Mouse (Mus musculus): ENCODE measurements around the gene Gm1043.

The Gm1043 gene

DNA sequence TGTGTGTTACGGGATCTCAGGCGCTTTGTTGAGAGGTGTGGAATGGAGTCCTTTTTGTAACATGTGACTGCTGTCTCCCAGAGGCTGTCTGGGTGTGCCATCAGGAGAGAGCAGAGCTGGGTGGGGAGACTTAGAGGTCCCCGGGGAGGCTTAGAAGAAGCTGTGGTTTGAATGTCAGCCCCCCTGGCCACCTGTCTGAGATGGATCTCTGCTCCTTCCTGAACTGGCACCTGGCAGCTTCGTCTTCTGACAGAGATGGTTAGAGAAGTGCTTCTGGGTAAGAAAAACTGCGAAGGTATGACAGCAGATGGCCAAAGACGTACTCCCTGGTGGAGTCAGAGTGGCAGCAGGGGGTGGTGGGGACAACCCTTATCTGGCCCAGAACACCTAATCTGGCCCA is 22.4 kb downstream of the Gm1043 start:
- no peak for DNase-seq (ENCODE audit: extremely low spot score, low spot score)

DNA sequence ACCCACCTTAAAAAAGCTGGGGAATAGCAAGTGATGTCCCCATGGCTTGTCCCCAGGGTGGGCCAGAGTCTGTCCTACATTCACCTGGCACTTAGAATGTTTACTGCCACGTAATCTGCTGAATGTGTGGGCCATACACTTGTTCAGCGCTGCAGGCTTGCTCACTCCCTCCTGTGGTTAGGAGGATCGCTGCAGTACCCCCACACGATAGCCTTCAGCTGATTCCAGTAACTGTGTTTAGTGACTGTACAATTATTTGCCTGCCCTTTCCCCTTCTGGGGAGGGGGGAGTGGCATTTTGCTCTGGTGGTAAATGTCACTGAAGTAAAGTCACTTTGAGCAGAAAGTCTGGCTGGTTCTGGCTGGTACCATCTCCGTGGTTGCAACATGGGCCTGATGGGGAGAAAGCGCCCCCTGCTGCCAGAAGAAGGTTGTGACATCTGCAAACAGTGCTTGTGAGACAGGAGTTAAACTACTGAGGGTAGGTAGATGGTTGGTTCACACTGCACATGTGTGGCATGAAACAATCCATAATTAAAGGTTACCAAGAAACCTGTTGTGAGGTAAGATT is 24.2 kb downstream of the Gm1043 start:
- peak; percentile 62 for DNase-seq (ENCODE audit: extremely low spot score, low spot score)

DNA sequence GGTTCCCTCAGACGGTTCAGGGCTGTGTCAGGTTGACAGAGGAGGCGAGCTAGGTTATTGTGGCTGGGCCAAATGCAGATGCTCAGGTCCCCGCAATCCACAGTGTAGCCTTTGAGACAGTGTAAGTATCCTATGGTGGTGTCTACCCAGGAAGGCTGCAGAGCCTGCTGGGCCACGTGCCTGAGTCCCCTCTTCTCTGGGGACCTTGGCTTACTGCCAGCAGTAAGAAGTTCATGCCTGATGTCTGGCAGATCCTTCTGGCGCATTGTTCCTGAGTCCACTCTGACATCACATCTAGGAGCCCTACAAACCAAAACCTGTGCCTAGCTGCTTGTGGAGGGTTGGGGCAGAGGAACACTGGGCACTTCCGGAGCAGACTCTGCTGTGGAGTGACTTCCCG is 27.2 kb downstream of the Gm1043 start:
- no peak for DNase-seq (ENCODE audit: extremely low spot score, low spot score)

DNA sequence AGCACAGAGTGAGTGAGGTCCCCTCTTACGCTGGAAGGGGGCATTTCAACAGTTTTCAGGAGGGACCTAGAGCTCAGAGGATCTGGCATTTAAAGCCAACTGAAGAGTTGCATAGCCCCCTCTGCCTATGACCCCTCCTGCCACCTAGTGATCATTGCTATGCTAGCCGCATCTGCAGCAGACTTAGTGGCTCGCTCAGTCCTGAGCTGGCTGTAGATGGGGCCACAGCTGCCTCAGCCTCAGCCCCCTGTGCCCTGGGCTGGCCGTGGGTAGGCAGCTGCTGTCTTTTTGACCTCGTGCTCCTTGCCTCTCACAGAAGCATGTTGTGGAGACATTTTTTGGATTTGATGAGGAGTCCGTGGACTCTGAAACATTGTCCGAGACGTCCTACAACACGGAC is 32.0 kb downstream of the Gm1043 start:
- DNase-seq (ENCODE audit: extremely low spot score, low spot score), result peak; percentile 16

DNA sequence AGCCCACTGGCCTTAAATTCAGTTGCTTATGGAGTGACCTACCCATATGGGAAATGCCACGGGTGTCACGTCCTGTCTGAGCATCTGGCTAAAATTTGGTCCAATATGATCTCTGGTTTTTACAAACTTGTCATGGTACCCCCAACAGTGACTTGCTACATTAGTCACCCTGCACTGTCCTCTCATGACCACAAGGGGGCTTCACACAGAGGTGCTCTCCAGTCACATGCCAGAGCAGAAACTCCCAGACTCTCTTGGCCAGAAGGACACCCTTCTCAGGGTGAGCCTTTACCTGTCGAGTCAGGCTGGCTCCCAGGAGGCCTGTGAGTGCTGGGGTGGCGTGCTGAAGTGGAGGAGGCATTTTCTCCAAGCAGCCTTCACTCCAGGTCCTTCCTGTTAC is 33.1 kb downstream of the Gm1043 start:
- DNase-seq (ENCODE audit: extremely low spot score, low spot score), result peak; percentile 38

DNA sequence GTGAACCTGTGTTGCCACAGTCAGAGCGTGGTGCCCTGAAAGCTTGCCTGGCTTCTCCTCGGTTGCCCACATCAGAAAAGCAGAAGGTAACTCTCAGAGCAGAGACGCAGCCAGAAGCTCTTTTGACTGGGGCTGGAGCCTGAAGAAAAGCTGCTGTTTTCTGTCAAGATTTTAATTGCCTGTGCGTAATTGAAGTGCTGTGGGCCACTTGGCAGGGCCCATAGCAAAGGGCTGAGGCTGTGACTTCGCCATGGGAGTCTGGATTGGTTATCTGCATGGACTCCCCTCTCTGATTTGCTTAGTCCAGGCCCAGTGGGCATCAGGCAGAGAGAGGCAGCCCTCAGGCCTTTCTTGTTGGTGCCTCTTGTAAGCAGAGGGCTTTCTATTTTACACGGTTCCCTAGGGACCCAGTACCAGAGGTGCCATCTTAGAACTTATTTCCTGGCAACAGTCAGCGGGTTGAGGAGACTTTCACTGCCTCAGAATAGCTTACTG is 36.1 kb downstream of the Gm1043 start:
- DNase-seq (ENCODE audit: extremely low spot score, low spot score), result no peak

DNA sequence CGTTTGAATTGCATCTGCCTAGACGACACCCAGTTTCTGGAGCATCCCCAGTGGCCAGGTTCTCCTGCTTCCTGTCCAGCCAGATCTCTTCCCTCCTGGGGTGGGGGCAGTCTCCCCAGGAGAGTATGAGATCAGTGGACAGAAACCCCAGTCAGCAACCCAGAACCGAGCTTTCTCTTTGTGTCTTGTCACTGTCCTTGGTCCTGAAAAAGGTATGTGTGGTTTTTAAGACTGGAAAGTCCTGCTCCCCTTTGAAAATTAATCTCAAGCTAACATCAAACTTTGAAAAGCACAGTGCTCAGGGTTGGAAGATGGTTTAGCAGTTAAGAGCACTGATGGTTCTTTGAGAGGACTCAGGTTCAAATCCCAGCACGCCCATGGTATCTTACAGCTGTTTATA is 46.7 kb downstream of the Gm1043 start:
- no peak for DNase-seq (ENCODE audit: extremely low spot score, low spot score)

DNA sequence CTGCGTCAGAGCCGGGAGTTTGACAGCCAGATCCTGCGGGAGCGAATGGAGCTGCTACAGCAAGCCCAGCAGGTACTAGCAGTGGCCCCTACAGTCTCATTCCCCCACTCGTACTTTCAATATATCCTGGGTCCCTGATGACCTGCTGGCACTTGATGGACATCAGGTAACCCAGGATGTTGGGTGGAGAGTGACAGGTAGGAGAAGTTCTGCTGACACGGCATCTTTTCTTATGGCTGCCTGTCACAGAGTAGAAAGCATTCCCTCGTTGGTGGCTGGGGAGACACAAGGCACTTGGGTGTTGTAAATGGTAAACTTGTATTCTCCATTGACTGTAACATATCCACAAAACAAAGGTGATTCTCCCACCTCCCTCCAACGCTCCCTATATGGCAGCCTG is 56.6 kb downstream of the Gm1043 start:
- DNase-seq (ENCODE audit: extremely low spot score, low spot score), result no peak

DNA sequence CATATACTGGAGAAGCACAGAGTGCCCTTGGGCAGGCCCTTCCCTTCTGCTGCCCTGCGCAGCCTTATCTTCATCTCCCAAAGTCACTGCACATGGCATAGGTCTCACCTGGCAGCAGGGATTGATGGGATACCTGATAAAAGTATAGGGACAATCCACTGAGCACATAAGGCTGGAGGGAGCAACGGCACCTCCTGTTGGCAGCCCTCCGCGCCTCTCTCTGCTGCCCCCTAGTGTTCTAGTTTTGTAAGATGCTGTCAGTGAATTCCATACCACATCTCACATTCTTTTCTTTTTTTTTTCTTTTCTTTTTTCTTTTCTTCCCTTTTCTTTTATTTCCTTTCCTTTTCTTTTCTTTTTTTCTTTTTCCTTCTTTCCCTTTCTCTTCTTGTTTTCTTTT is 62.4 kb downstream of the Gm1043 start:
- peak; percentile 27 for DNase-seq (ENCODE audit: extremely low spot score, low spot score)

DNA sequence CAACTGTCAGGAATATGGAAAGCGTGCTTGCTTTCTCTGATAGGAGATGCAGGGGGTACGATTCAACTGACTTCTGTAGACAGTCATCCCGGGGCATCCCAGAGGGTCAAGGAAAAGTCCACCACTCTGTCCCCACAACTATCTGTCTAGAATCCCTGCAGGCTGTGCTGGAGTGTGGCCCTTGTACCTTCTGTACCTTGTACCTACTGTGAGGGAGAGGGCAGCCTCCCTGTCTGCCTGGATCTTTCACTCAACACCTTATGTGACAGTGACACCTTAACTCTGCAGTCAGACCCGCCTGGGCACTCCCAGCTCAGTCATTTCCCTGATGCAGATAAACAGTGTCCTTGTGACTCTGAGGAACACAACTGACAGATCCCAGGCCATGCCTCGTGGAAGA is 65.5 kb downstream of the Gm1043 start:
- DNase-seq (ENCODE audit: extremely low spot score, low spot score), result no peak

DNA sequence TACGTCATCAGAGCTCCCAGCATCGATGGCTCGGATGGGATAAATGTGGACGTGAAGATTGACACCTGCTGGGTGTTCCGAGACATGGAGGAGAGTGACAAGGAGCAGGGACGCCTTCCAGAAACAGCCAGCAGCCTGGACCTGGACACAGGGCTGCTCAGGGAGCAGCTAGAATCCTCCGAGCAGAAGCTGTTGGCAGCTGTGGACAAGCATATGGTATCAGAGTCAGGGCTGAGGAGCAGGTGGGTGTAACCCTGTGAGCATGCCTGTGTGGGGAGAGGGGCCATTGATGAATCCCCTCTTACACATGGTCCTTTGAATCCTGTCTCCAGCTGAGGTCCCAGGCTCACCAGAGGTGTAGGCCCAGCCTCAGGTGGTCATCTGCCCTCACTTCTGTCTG is 69.3 kb downstream of the Gm1043 start:
- DNase-seq (ENCODE audit: extremely low spot score, low spot score), result no peak

DNA sequence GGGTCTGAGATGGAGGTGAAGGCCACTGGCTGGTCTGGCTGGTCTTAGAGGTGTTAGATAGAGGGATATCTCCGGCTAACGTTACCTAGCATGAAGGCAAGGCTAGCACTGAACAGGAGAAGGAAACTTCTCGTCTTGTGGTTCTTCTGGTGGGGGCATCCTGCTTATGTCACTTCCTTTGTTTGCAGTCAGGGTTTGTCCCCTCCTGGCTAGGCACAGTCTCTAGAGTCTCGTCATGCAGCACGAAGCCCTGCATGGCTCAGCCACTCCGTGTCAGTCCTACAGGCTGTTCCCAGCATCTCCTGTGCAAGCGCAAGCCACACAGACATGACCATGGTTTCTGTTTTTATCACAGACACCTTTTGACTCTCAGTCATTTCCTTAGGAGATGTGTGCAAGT is 73.2 kb downstream of the Gm1043 start:
- no peak for DNase-seq (ENCODE audit: extremely low spot score, low spot score)

DNA sequence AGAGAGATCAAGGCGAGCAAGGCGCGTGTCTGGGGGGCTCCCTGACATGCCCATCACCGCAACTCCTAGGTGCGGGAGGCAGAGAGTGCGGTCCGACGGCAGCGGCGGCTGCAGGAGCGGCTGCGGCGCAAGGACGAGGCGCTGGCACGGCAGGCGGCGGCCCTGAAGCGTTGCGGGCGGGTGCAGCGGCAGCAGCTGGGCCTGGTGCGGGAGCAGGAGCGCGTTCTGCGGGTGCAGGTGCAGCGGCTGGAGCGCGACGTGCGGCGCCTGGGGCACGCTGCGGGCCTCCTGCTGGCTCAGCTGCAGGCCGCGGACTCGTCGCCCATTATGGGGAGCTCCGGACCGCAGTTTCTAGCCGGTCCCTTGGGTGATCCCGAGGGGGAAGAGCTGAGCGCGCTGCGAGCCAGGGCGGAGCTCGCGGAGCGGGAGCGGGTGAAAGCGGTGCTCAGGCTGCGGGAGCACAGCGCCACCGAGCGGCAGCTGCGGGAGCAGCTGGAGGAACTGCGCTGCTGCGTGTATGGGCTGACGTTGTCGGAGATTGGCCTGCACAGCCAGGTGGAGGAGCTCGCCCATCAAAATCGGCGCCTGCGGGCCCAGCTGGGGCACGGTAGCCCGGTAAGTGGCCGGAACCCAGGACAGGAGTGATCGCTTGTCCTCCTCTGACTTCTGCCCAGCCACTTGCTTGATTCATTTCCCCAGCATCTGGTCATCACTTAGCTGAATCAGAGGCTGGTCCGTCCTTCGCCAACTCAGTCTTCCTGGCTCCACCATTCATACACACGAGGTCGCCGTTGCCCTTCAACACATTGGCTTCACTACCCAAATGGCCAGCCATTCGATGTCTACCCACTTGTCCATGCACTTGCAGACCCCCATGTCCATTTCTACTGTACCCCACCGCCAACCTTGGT is 78.0 kb downstream of the Gm1043 start:
- peak; percentile 77 for DNase-seq (ENCODE audit: extremely low spot score, low spot score)

DNA sequence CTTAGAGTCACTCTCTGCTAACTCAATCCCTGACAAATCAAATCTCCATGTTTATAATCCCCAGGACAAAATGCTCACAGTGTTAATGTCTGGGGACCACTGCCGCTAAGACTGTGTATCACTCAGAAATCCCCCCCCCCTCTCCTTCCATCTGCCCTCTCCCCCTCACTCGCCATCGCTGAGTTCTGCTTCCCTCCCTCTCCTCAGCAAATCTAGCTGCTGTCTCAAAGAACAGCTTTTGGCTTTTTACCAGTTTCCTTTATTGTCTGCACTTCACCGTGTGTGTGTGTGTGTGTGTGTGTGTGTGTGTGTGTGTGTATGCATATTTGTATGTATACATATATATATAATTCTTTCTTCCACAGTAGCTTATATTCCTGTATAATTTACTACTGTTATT is 91.3 kb downstream of the Gm1043 start:
- DNase-seq (ENCODE audit: extremely low spot score, low spot score), result no peak

DNA sequence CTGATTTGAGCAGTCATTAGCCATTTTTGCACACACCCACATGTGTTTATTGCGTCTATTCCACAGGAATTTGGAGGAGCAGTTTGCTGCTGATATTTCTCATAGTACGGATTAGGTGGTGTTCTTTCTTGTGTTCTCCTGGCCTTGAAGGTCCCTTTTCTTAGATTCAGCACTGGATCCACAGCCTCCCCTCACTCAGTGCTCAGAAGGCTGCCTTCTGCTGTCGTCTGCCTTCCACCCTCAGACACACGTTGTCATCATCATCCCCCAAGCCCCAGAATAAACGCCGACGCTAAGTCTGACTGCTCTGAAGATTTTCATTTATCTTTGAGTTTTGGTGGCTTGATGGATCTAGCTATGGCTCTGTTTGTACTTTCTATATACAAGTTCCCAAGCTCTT is 91.9 kb downstream of the Gm1043 start:
- no peak for DNase-seq (ENCODE audit: extremely low spot score, low spot score)

DNA sequence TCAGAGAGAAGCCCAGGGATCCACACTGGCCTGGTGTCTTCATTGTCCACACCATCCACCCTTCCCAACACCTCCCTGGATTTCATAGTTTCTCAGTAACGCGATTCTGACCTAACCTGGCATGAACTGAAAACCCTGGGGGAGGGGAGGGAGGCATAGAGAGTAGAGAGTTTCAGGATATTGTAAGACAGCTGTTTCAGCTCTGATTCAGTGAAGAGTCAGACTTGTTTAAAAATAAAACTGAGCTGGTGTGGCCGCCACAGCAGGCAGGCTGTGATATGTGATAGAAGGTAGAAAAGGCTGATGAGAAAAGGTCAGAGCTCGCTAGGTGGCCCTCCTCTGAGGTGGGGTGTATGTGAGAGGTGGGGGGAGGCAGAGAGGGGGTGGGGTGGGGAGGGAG is 93.6 kb downstream of the Gm1043 start:
- DNase-seq (ENCODE audit: extremely low spot score, low spot score), result no peak

DNA sequence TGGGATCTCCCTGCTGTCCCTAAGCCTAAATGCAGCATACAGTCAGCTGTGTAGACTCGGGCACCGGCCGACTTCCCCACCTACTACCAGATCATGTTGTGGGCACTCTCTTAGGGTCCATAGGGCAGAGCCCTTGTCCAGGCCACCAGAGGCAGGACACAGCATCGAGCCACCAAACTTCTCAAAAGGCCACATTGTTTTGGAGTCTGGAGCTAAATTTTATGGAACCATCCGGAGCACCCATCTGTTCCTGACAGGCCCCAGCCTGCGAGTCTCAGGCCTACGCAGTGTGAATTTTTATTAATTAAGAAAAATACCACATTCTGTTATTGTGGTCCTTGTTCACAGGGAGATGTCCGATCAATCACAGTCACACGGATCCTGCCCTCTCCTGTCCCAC is 94.7 kb downstream of the Gm1043 start:
- no peak for DNase-seq (ENCODE audit: extremely low spot score, low spot score)

DNA sequence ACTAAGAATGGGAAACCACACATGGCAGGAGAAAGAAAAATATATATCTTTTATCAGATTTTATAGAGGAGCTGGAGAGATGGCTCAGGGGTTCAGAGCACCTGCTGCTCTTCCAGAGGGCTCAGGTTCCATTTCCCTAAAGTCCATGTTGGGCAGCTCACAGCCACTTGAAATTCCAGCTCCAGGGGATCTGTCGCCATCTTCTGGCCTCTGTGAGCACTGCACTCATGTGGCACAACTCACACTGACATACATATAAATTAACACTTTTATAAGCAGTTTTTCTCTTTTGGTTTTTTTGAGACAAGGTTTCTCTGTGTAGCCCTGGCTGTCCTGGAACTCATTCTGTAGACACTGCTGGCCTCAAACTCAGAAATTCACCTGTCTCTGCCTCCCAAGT is 95.5 kb downstream of the Gm1043 start:
- no peak for DNase-seq (ENCODE audit: extremely low spot score, low spot score)

DNA sequence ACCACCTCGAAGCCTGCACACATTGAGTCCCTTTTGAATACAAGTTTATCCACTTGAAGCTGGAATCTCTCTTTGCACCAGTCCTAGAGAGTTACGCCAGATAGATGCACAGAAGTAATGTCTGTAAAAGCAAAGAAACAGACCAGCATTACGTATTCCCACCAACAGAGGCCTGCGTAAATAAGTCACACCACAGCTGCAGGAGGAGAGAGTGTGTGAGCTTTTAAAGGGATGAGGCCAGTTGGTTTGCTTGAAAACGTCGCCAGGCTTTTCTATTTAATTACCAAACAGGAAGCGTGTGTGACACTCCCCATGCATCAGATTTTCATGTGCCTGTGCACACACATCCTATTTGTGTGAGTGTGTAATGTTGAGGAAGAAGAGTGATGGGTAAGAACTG is 99.4 kb downstream of the Gm1043 start:
- no peak for DNase-seq (ENCODE audit: extremely low spot score, low spot score)

DNA sequence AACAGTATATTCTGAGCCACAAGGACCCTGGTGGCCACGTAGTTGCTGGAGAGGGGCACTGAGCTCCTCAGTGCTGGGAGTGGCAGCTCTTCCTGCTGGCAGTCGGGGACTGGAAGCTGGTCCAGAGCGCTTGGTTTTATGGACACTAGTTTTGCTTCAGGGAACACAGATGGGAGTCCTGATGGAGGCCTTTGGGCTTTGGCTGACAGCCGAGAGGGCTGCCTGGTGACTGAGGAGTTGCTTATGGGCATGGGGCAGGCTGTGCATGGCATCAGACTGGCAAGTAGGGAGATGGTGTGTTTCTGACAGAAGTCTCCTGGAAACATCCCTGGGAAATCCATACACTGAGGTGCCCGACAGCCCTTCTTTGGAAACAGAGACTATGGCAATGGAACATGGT is 105.2 kb downstream of the Gm1043 start:
- no peak for DNase-seq (ENCODE audit: extremely low spot score, low spot score)

DNA sequence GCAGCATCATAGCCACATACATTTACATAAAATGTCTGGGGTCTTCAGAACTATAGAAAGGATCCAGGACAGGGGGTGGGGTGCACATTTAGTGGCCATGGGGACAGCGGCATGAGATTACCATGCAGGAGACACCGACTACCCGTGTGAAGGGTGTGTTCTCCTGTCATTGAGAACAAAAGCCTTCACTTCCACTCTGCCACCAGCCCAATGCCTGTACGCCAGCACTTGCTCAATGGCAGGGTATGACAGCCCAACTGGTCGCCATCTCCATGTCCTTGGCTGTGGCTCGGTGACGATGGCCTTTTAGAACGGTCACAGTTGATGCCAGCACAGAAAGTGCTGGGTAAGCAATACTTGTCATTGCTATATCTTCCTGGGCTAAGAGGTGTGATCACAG is 111.0 kb downstream of the Gm1043 start:
- DNase-seq (ENCODE audit: extremely low spot score, low spot score), result no peak

DNA sequence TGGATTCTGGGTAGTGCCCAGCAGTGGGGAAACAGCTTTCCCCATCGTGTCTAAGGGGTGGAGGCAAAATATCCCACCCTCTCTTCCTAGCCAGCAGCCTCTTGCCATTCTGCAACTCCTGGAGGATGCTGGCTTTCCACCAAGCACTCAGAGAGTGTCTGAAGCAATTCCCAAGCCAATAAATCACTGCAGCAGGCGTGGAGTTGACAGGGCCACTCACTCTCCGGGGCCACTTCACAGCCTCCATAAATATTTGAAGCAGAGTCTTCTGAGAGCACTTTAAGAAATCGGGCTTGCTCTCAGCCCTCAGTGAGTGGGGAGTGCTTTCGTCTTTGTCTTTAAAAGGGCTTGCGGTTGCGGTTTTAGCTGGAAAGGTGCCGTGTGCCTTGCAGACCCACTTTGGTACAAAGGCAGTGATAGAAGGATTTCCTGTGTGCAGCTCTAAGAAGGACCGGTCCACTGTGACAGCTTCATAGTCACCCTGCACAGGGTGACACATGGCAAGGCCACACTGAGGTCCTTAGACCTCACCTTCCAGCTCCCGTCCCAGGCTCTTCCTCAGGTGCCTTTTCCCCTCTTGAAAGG is 111.6 kb downstream of the Gm1043 start:
- DNase-seq (ENCODE audit: extremely low spot score, low spot score), result peak; percentile 35

DNA sequence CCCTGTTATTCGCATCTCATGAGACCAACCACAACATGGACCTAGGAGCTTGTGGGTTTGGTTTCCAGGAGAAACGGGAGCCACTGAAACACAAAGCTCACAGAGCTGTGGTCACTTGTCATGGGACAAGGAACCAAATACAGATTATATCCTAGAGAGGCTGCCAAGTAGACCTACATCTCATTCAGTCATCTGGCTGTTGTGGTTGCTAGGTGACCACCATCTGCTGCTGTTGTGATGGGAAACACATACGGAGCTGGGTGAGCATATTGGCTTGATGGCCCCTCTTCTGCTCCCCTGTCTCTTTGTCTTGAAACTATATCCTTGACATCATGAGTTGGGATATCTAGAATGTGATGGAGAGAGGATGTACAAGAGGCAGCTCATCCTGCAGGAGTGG is 112.3 kb downstream of the Gm1043 start:
- no peak for DNase-seq (ENCODE audit: extremely low spot score, low spot score)

All from neural tube, embryonic 10.5 days (tissue).